Mouse (Mus musculus): ENCODE results near the gene Eif4g1.
"Not testable (repeated sequence)": the region's sequence is repeated elsewhere in the genome, so short reads cannot be mapped to it uniquely, and the experiment has no call there.

Eif4g1 gene

GRCm38 (mm10) chr16:20668013-20668412 is at the start of gene Eif4g1:
Gene Eif4g1, plus strand, starts transcription at chr16:20668313.
- DNase-seq: not testable (repeated sequence)

- peak; percentile 70 to 75 for DNase-seq
Measured at GRCm38 (mm10) chr16:20619541-20620398, 48.3 kb upstream of the Eif4g1 start.

- DNase-seq: peak in 1 of 2 experiments; percentile 60
Measured at GRCm38 (mm10) chr16:20620399-20620735, 47.7 kb upstream of the Eif4g1 start.

- DNase-seq: peak in 1 of 2 experiments; percentile 62
Measured at GRCm38 (mm10) chr16:20620751-20621190, 47.3 kb upstream of the Eif4g1 start.

- DNase-seq: peak; percentile 88 to 90
Measured at GRCm38 (mm10) chr16:20621191-20621990, 46.7 kb upstream of the Eif4g1 start, which contains the start of gene Camk2n2. Gene Camk2n2, minus strand, starts transcription at chr16:20621287.

GRCm38 (mm10) chr16:20621991-20622685 is 46.0 kb upstream of the Eif4g1 start:
- DNase-seq: peak; percentile 77 to 83

- no peak for DNase-seq
Measured at GRCm38 (mm10) chr16:20623211-20623610, 44.9 kb upstream of the Eif4g1 start.

GRCm38 (mm10) chr16:20628871-20629391 is 39.2 kb upstream of the Eif4g1 start:
- DNase-seq: no peak

GRCm38 (mm10) chr16:20629731-20630634 is 38.1 kb upstream of the Eif4g1 start, which contains the start of gene Ece2:
Gene Ece2, plus strand, starts transcription at chr16:20629828.
- DNase-seq: peak; percentile 73 to 79

- no peak for DNase-seq
Measured at GRCm38 (mm10) chr16:20637410-20637809, 30.7 kb upstream of the Eif4g1 start.

GRCm38 (mm10) chr16:20638367-20638766 is 29.7 kb upstream of the Eif4g1 start:
- DNase-seq: peak; percentile 73 to 78

GRCm38 (mm10) chr16:20642161-20642560 is 26.0 kb upstream of the Eif4g1 start:
- peak; percentile 94 to 95 for DNase-seq

GRCm38 (mm10) chr16:20643911-20644310 is 24.2 kb upstream of the Eif4g1 start:
- DNase-seq: no peak

- peak; percentile 99 for DNase-seq
Measured at GRCm38 (mm10) chr16:20651076-20651946, 16.8 kb upstream of the Eif4g1 start, which contains the start of gene Psmd2. Gene Psmd2, plus strand, starts transcription at chr16:20651652.

GRCm38 (mm10) chr16:20651947-20652310 is 16.2 kb upstream of the Eif4g1 start:
- DNase-seq: no peak

- DNase-seq: no peak
Measured at GRCm38 (mm10) chr16:20653315-20653714, 14.8 kb upstream of the Eif4g1 start.

- no peak for DNase-seq
Measured at GRCm38 (mm10) chr16:20657661-20658060, 10.5 kb upstream of the Eif4g1 start.

GRCm38 (mm10) chr16:20670291-20670690 is 2.2 kb downstream of the Eif4g1 start:
- DNase-seq: no peak

- peak in 1 of 2 experiments; percentile 25 for DNase-seq
Measured at GRCm38 (mm10) chr16:20671886-20672285, 3.8 kb downstream of the Eif4g1 start.

GRCm38 (mm10) chr16:20672500-20672902 is 4.4 kb downstream of the Eif4g1 start:
- DNase-seq: peak; percentile 98 to 99
